Mouse (Mus musculus): ENCODE measurements at regions not wholly inside any gene's neighbourhood (a gene's known extent, or its start where the extent isn't known, plus 50 kb on each side); places are given as distances from the start of the nearest gene placed in this dataset.

GRCm38 (mm10) chr3:134145935-134146334 is 90.3 kb upstream of the Cxxc4 start:
- TF ChIP-seq MAFK (IDR thresholded peaks at IDR 0.05; ENCODE audit: insufficient read depth, low read depth, low read length), result no peak
- TF ChIP-seq ZNF384 (IDR thresholded peaks at IDR 0.05; ENCODE audit: low read depth, low read length), result no peak
- TF ChIP-seq CHD2 (IDR thresholded peaks at IDR 0.05; ENCODE audit: low read depth, low read length), result no peak
- TF ChIP-seq HCFC1 (IDR thresholded peaks at IDR 0.05; ENCODE audit: borderline replicate concordance, insufficient read depth, low read length), result no peak
- no peak for TF ChIP-seq ZC3H11A (IDR thresholded peaks at IDR 0.05; ENCODE audit: borderline replicate concordance, low read depth, low read length)

Data from ES-E14 (cell line).